Comparison of ENCODE assay signal across 10 mouse cellular contexts in the genomic region with DNA sequence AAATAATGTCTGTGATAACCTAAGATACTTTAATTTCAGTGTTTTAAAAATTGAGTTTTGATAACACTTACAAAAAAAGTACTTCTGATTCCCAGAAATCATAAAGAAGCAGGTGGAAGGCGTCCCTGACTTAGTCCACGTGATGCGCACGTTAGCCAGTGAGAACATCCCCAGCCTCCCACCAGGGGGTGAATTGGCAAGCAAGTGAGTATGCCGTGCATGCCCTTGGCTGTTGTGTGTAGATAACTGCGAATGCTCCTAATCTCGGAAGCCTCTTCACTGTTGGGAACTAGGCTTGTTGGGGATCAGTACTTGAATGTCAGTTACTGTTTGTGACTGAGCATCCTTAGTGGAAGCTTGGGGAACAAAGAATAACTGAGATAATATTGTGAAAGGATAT. TPM values are rescaled to one million over a fixed set of nuclear protein-coding genes. Genes with fewer than 3 reads are reported as not detected.
A peak's percentile ranks its signal among the peaks of the same experiment; 100 is the strongest.
DNase-seq lines count a peak whose midpoint lies in the region; ATAC-seq and TF ChIP-seq lines count a peak whose summit lies in the region.
"Had no signal": no experiment of that assay in that cellular context is flagged by ENCODE, and none has a peak within 500 bp of the region (broad histone marks: within the 10 kb centered on the region; RNA-seq: fewer than 3 reads in every experiment).

No protein-coding gene starts in this region.

- H3K9me3 ChIP-seq in hindbrain, postnatal 0 days (ENCODE audit: low read length) = no peaks in the 10 kb centered on the region
- H3K9me3 ChIP-seq in hindbrain, embryonic 11.5 days (ENCODE audit: control insufficient read depth, low read length) = no peaks in the 10 kb centered on the region
- no peaks in the 10 kb centered on the region for H3K9me3 ChIP-seq in heart, postnatal 0 days (replicated peaks; ENCODE audit: control insufficient read depth, low read length)
- H3K9me3 ChIP-seq: hindbrain, embryonic 15.5 days; midbrain, embryonic 12.5 days had no signal

- H3K27ac ChIP-seq in hindbrain, postnatal 0 days = no peak overlapping the region
- H3K27ac ChIP-seq in hindbrain, embryonic 11.5 days (ENCODE audit: low read depth, low read length) = no peak overlapping the region
- H3K27ac ChIP-seq in heart, postnatal 0 days (ENCODE audit: low read depth) = no peak overlapping the region
- H3K27ac ChIP-seq: hindbrain, embryonic 15.5 days; midbrain, embryonic 12.5 days had no signal

- peak; percentile 22 for TF ChIP-seq CTCF in hindbrain, postnatal 0 days (IDR thresholded peaks at IDR 0.05; ENCODE audit: low read depth)
- TF ChIP-seq CTCF in heart, postnatal 0 days (IDR thresholded peaks at IDR 0.05; ENCODE audit: low read depth) = peak; percentile 44

- no peak overlapping the region for H3K4me3 ChIP-seq in hindbrain, postnatal 0 days (ENCODE audit: low read length)
- H3K4me3 ChIP-seq in hindbrain, embryonic 11.5 days (ENCODE audit: low read depth, low read length) = no peak overlapping the region
- H3K4me3 ChIP-seq in heart, postnatal 0 days (ENCODE audit: low read depth, low read length) = no peak overlapping the region
- H3K4me3 ChIP-seq: hindbrain, embryonic 15.5 days; midbrain, embryonic 12.5 days had no signal

- no peaks in the 10 kb centered on the region for H3K27me3 ChIP-seq in hindbrain, postnatal 0 days (ENCODE audit: insufficient read depth, low read length)
- no peaks in the 10 kb centered on the region for H3K27me3 ChIP-seq in hindbrain, embryonic 11.5 days (ENCODE audit: control insufficient read depth, insufficient read depth, low read length)
- H3K27me3 ChIP-seq in heart, postnatal 0 days (ENCODE audit: control insufficient read depth, insufficient read depth, low read length) = no peaks in the 10 kb centered on the region
- H3K27me3 ChIP-seq: hindbrain, embryonic 15.5 days; midbrain, embryonic 12.5 days had no signal

- H3K4me2 ChIP-seq in hindbrain, postnatal 0 days (ENCODE audit: low read depth, low read length) = no peak overlapping the region
- H3K4me2 ChIP-seq in hindbrain, embryonic 11.5 days (replicated peaks; ENCODE audit: low read depth, low read length) = no peak overlapping the region
- H3K4me2 ChIP-seq in heart, postnatal 0 days (ENCODE audit: low read depth, low read length) = no peak overlapping the region
- H3K4me2 ChIP-seq: hindbrain, embryonic 15.5 days; midbrain, embryonic 12.5 days had no signal

- DNase-seq in hindbrain, postnatal 0 days (ENCODE audit: low spot score) = peak; percentile 54
- no peak for DNase-seq in hindbrain, embryonic 11.5 days (ENCODE audit: low spot score)
- peak; percentile 29 for DNase-seq in c-Kit-negative CD71-positive TER-119-positive erythroid progenitor cells, embryonic 14.5 days (ENCODE audit: low read depth, low spot score)
- DNase-seq in heart, postnatal 0 days (ENCODE audit: low spot score) = peak; percentile 40
- peak; percentile 47 to 76 for DNase-seq in spleen, postnatal 10 days (ENCODE audit: low spot score in 2 of 2)
- DNase-seq in kidney, adult 11 months = no peak
- DNase-seq in adrenal gland, postnatal 10 days = no peak

- TF ChIP-seq EP300 in heart, postnatal 0 days (IDR thresholded peaks at IDR 0.05; ENCODE audit: low read depth) = no peak

- 28% methylated on average over 7 of the region's 7 CpGs for WGBS in hindbrain, postnatal 0 days
- 70% methylated on average over 7 of the region's 7 CpGs for WGBS in hindbrain, embryonic 11.5 days
- WGBS in heart, postnatal 0 days = 29% methylated on average over 7 of the region's 7 CpGs

- no peak overlapping the region for H3K9ac ChIP-seq in hindbrain, postnatal 0 days (replicated peaks; ENCODE audit: low read length)
- H3K9ac ChIP-seq in hindbrain, embryonic 11.5 days (ENCODE audit: low read depth, low read length) = no peak overlapping the region
- H3K9ac ChIP-seq in heart, postnatal 0 days (replicated peaks; ENCODE audit: low read depth, low read length) = no peak overlapping the region
- H3K9ac ChIP-seq: hindbrain, embryonic 15.5 days; midbrain, embryonic 12.5 days had no signal

- H3K4me1 ChIP-seq in hindbrain, postnatal 0 days (ENCODE audit: insufficient read depth, low read length) = no peaks in the 10 kb centered on the region
- H3K4me1 ChIP-seq in hindbrain, embryonic 11.5 days (replicated peaks; ENCODE audit: control insufficient read depth, insufficient read depth, low read length) = no peaks in the 10 kb centered on the region
- H3K4me1 ChIP-seq in heart, postnatal 0 days (ENCODE audit: control insufficient read depth, insufficient read depth) = no peaks in the 10 kb centered on the region
- H3K4me1 ChIP-seq: midbrain, embryonic 12.5 days had no signal

- ATAC-seq in hindbrain, postnatal 0 days = no peak
- ATAC-seq in hindbrain, embryonic 11.5 days (ENCODE audit: low FRiP score) = no peak
- ATAC-seq in heart, postnatal 0 days (ENCODE audit: insufficient read depth, low read depth) = peak; percentile 44
- ATAC-seq in activated CD4-positive, CD25-positive, alpha-beta regulatory T cell, adult 4 months = no peak

- peaks cover 16% of the 10 kb centered on the region for H3K36me3 ChIP-seq in hindbrain, postnatal 0 days (ENCODE audit: insufficient read depth, low read length)
- H3K36me3 ChIP-seq in hindbrain, embryonic 11.5 days (ENCODE audit: control insufficient read depth, insufficient read depth, low read length) = 0 out of 2 replicates have a peak, but pooled peaks cover 4% of the 10 kb centered on the region
- peaks cover 44% of the 10 kb centered on the region for H3K36me3 ChIP-seq in heart, postnatal 0 days (replicated peaks; ENCODE audit: control insufficient read depth, insufficient read depth, low read length)

RNA-seq across cellular contexts. Expression of a gene that starts 33.3 kb away (rescaled TPM):
- total RNA-seq in hindbrain, postnatal 0 days (2014; rRNA removed) = 116 and 126 TPM in 2 replicates
- polyA plus RNA-seq in hindbrain, postnatal 0 days (2015; fragmentation: Nextera tagmentation; extraction: Ambion mirVana) = 75.4 and 79.1 TPM in 2 replicates
- polyA plus RNA-seq in hindbrain, embryonic 11.5 days (2014; fragmentation: Nextera tagmentation; extraction: Ambion mirVana) = 68.8 and 74.0 TPM in 2 replicates
- 119 and 122 TPM in 2 replicates for total RNA-seq in heart, postnatal 0 days (2014; rRNA removed; ENCODE audit: low replicate concordance)
- polyA plus RNA-seq in heart, postnatal 0 days (2015; fragmentation: Nextera tagmentation; extraction: Ambion mirVana) = 47.6 and 49.0 TPM in 2 replicates
- polyA plus RNA-seq in activated CD4-positive, CD25-positive, alpha-beta regulatory T cell, adult 4 months (2017; shearing (Covaris generic)) = 10 to 100 TPM; 18.6 to 31.9 TPM
- 100 to 1,000 TPM; 252 to 260 TPM for total RNA-seq in adrenal gland, postnatal 10 days (2021)

Comparison
In these comparisons a context has a peak if more than half of its experiments do, and no peak if none do; other contexts are left out.
1. DNase-seq: peak in hindbrain, postnatal 0 days (single experiment), c-Kit-negative CD71-positive TER-119-positive erythroid progenitor cells, embryonic 14.5 days (single experiment), heart, postnatal 0 days (single experiment) and spleen, postnatal 10 days (2 of 2); none in hindbrain, embryonic 11.5 days (single experiment), kidney, adult 11 months (single experiment) and adrenal gland, postnatal 10 days (single experiment).